Mouse (Mus musculus): ENCODE measurements around the gene Cfap61.

DNA sequence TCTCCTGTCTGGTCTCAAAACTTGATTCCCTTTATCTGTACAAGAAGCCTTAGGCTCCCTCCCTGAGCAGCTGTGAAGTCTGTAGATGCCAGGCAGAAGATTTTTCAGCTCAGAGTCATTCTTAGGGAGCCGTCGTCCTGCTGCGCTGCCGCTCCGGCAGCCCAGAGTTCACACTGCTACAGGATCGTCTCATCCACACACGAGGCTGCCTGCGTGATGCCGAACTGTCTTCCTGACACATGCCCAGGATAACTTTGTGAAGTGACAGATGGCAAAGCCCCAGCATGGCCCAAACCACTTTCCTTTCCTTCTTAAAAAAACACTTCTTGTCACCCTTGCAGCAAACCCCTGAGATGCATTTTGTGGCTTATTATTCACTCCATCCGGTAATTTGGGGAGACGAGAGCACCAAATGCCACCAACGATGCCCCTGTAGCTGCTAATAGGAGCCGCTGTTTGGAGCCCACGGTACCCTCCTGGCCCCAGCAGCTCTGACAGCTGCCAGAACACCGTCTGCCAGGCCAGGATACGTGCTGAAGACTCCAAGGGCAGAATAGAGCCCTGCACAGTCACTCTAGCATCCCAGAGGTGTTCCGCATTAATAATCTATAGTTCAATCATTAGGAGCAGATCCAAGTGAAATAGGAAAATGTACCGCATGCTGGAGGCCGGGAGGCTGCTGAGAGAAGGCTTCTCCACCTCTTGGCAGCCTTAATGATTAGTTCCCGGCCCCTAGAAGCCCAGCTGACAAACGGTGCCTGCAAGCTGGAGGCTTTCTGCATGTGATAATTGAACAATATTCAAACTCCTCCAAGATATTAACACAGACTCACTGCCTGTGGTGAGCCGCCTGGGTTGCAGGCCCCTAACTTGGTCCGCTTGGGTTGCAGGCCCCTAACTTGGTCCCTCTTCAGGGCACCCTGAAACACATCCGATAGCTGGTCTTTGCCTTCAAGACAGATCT, 249.5 kb downstream of the Cfap61 start:
- TF ChIP-seq CTCF (conservative IDR thresholded peaks at IDR 0.05; ENCODE audit: low read length) (no peak), NANOG (IDR thresholded peaks at IDR 0.05; ENCODE audit: borderline replicate concordance, low read length) (no peak), POU5F1 (IDR thresholded peaks at IDR 0.05; ENCODE audit: borderline replicate concordance, low read length) (no peak)

Data from E14TG2a.4 (cell line).